Mouse (Mus musculus): ENCODE measurements at regions not wholly inside any gene's neighbourhood (a gene's known extent, or its start where the extent isn't known, plus 50 kb on each side); places are given as distances from the start of the nearest gene placed in this dataset.
A peak's percentile ranks its signal among the peaks of the same experiment; 100 is the strongest.

- no peak for DNase-seq (ENCODE audit: low read depth, low spot score)
Observed at GRCm38 (mm10) chr4:47724331-47725004, 250.0 kb downstream of the Sec61b start.

- no peak for DNase-seq (ENCODE audit: low read depth, low spot score)
Observed at GRCm38 (mm10) chr4:47725005-47725340, 250.5 kb downstream of the Sec61b start.

GRCm38 (mm10) chr4:47746498-47747190, 272.2 kb downstream of the Sec61b start:
- peak; percentile 28 for DNase-seq (ENCODE audit: low read depth, low spot score)

GRCm38 (mm10) chr4:47772230-47772920, 272.6 kb upstream of the Nr4a3 start:
- DNase-seq (ENCODE audit: low read depth, low spot score), result no peak

GRCm38 (mm10) chr4:47774664-47775063, 270.3 kb upstream of the Nr4a3 start:
- DNase-seq (ENCODE audit: low read depth, low spot score), result no peak

GRCm38 (mm10) chr4:47781039-47781438, 263.9 kb upstream of the Nr4a3 start:
- no peak for DNase-seq (ENCODE audit: low read depth, low spot score)

- no peak for DNase-seq (ENCODE audit: low read depth, low spot score)
Observed at GRCm38 (mm10) chr4:47796977-47797376, 248.0 kb upstream of the Nr4a3 start.

- DNase-seq (ENCODE audit: low read depth, low spot score), result peak; percentile 66
Observed at GRCm38 (mm10) chr4:47799165-47799564, 245.8 kb upstream of the Nr4a3 start.

- DNase-seq (ENCODE audit: low read depth, low spot score), result no peak
Observed at GRCm38 (mm10) chr4:47803111-47803510, 241.8 kb upstream of the Nr4a3 start.

- no peak for DNase-seq (ENCODE audit: low read depth, low spot score)
Observed at GRCm38 (mm10) chr4:47807877-47808276, 237.1 kb upstream of the Nr4a3 start.

GRCm38 (mm10) chr4:47814030-47814429, 230.9 kb upstream of the Nr4a3 start:
- no peak for DNase-seq (ENCODE audit: low read depth, low spot score)

GRCm38 (mm10) chr4:47818371-47819159, 226.4 kb upstream of the Nr4a3 start:
- no peak for DNase-seq (ENCODE audit: low read depth, low spot score)

GRCm38 (mm10) chr4:47820562-47820961, 224.4 kb upstream of the Nr4a3 start:
- no peak for DNase-seq (ENCODE audit: low read depth, low spot score)

GRCm38 (mm10) chr4:47823299-47823698, 221.7 kb upstream of the Nr4a3 start:
- no peak for DNase-seq (ENCODE audit: low read depth, low spot score)

- DNase-seq (ENCODE audit: low read depth, low spot score), result no peak
Observed at GRCm38 (mm10) chr4:47824083-47824482, 220.9 kb upstream of the Nr4a3 start.

- DNase-seq (ENCODE audit: low read depth, low spot score), result no peak
Observed at GRCm38 (mm10) chr4:47832905-47833304, 212.0 kb upstream of the Nr4a3 start.

GRCm38 (mm10) chr4:47838411-47838810, 206.5 kb upstream of the Nr4a3 start:
- no peak for DNase-seq (ENCODE audit: low read depth, low spot score)

- no peak for DNase-seq (ENCODE audit: low read depth, low spot score)
Observed at GRCm38 (mm10) chr4:47842128-47842656, 202.8 kb upstream of the Nr4a3 start.

- no peak for DNase-seq (ENCODE audit: low read depth, low spot score)
Observed at GRCm38 (mm10) chr4:47845239-47845638, 199.7 kb upstream of the Nr4a3 start.

GRCm38 (mm10) chr4:47846389-47847318, 198.3 kb upstream of the Nr4a3 start:
- DNase-seq (ENCODE audit: low read depth, low spot score), result no peak

- DNase-seq (ENCODE audit: low read depth, low spot score), result no peak
Observed at GRCm38 (mm10) chr4:47861151-47861550, 183.8 kb upstream of the Nr4a3 start.

Data from CD4-positive helper T cell, adult 2 months (primary cell).